Mouse (Mus musculus): ENCODE results near the gene Fcmr. TPM values are rescaled to one million over a fixed set of nuclear protein-coding genes. Genes with fewer than 3 reads are reported as not detected.

Fcmr gene
- polyA plus RNA-seq, 1 experiment from 2014 or later: 0.30 TPM

GRCm38 (mm10) chr1:130854819-130855218 is 10.7 kb upstream of the Fcmr start:
- no peak overlapping the region for H3K9ac ChIP-seq (ENCODE audit: low read length)
- H3K36me3 ChIP-seq (ENCODE audit: control insufficient read depth, insufficient read depth, low read length): no peaks in the 10 kb centered on the region
- no peaks in the 10 kb centered on the region for H3K27me3 ChIP-seq (ENCODE audit: control insufficient read depth, insufficient read depth, low read depth, low read length)
- H3K27ac ChIP-seq (ENCODE audit: low read length): no peak overlapping the region
- WGBS: 77% methylated on average over 9 of the region's 9 CpGs
- no peaks in the 10 kb centered on the region for H3K9me3 ChIP-seq (ENCODE audit: control insufficient read depth, low read length)
- H3K4me2 ChIP-seq (ENCODE audit: low read depth, low read length): no peak overlapping the region
- no peak for ATAC-seq (ENCODE audit: low read depth)
- H3K4me3 ChIP-seq (ENCODE audit: low read length): no peak overlapping the region
- no peaks in the 10 kb centered on the region for H3K4me1 ChIP-seq (replicated peaks; ENCODE audit: control insufficient read depth, insufficient read depth, low read length)

GRCm38 (mm10) chr1:130855723-130856122 is 9.7 kb upstream of the Fcmr start:
- Histone ChIP-seq H3K4me3 (ENCODE audit: low read length) (no peak overlapping the region), H3K36me3 (ENCODE audit: control insufficient read depth, insufficient read depth, low read length) (no peaks in the 10 kb centered on the region), H3K27ac (ENCODE audit: low read length) (no peak overlapping the region), H3K4me1 (replicated peaks; ENCODE audit: control insufficient read depth, insufficient read depth, low read length) (no peaks in the 10 kb centered on the region), H3K4me2 (ENCODE audit: low read depth, low read length) (no peak overlapping the region), H3K9ac (ENCODE audit: low read length) (no peak overlapping the region), H3K27me3 (ENCODE audit: control insufficient read depth, insufficient read depth, low read depth, low read length) (no peaks in the 10 kb centered on the region), H3K9me3 (ENCODE audit: control insufficient read depth, low read length) (no peaks in the 10 kb centered on the region)
- 74% methylated on average over 2 of the region's 2 CpGs for WGBS
- ATAC-seq (ENCODE audit: low read depth): no peak

- H3K4me2 ChIP-seq (ENCODE audit: low read depth, low read length): no peak overlapping the region
- ATAC-seq (ENCODE audit: low read depth): no peak
Measured at GRCm38 (mm10) chr1:130857456-130857855, 8.0 kb upstream of the Fcmr start.

GRCm38 (mm10) chr1:130864238-130864637 is 1.2 kb upstream of the Fcmr start:
- Histone ChIP-seq H3K9me3 (ENCODE audit: control insufficient read depth, low read length) (no peaks in the 10 kb centered on the region), H3K4me2 (ENCODE audit: low read depth, low read length) (no peak overlapping the region), H3K27ac (ENCODE audit: low read length) (no peak overlapping the region), H3K4me1 (replicated peaks; ENCODE audit: control insufficient read depth, insufficient read depth, low read length) (no peaks in the 10 kb centered on the region), H3K4me3 (ENCODE audit: low read length) (no peak overlapping the region), H3K9ac (ENCODE audit: low read length) (no peak overlapping the region), H3K36me3 (ENCODE audit: control insufficient read depth, insufficient read depth, low read length) (no peaks in the 10 kb centered on the region), H3K27me3 (ENCODE audit: control insufficient read depth, insufficient read depth, low read depth, low read length) (no peaks in the 10 kb centered on the region)
- no peak for ATAC-seq (ENCODE audit: low read depth)
- 72% methylated on average over 4 of the region's 4 CpGs for WGBS

More at GRCm38 (mm10) chr1:130857456-130857855, 8.0 kb upstream of the Fcmr start:
- no peaks in the 10 kb centered on the region for H3K4me1 ChIP-seq (replicated peaks; ENCODE audit: control insufficient read depth, insufficient read depth, low read length)
- WGBS: 75% methylated on average over 4 of the region's 4 CpGs
- H3K9me3 ChIP-seq (ENCODE audit: control insufficient read depth, low read length): no peaks in the 10 kb centered on the region
- H3K36me3 ChIP-seq (ENCODE audit: control insufficient read depth, insufficient read depth, low read length): no peaks in the 10 kb centered on the region
- H3K4me3 ChIP-seq (ENCODE audit: low read length): no peak overlapping the region
- H3K27ac ChIP-seq (ENCODE audit: low read length): no peak overlapping the region
- no peak overlapping the region for H3K9ac ChIP-seq (ENCODE audit: low read length)
- H3K27me3 ChIP-seq (ENCODE audit: control insufficient read depth, insufficient read depth, low read depth, low read length): no peaks in the 10 kb centered on the region

GRCm38 (mm10) chr1:130864741-130865140 is 728 bp upstream of the Fcmr start:
- Histone ChIP-seq H3K27me3 (ENCODE audit: control insufficient read depth, insufficient read depth, low read depth, low read length) (no peaks in the 10 kb centered on the region), H3K9me3 (ENCODE audit: control insufficient read depth, low read length) (no peaks in the 10 kb centered on the region), H3K36me3 (ENCODE audit: control insufficient read depth, insufficient read depth, low read length) (no peaks in the 10 kb centered on the region), H3K9ac (ENCODE audit: low read length) (no peak overlapping the region), H3K4me1 (replicated peaks; ENCODE audit: control insufficient read depth, insufficient read depth, low read length) (no peaks in the 10 kb centered on the region), H3K4me3 (ENCODE audit: low read length) (no peak overlapping the region), H3K4me2 (ENCODE audit: low read depth, low read length) (no peak overlapping the region), H3K27ac (ENCODE audit: low read length) (no peak overlapping the region)
- ATAC-seq (ENCODE audit: low read depth): no peak
- 88% methylated on average over 5 of the region's 5 CpGs for WGBS

GRCm38 (mm10) chr1:130872912-130873311 is 7.4 kb downstream of the Fcmr start:
- Histone ChIP-seq H3K4me2 (ENCODE audit: low read depth, low read length) (no peak overlapping the region), H3K9me3 (ENCODE audit: control insufficient read depth, low read length) (no peaks in the 10 kb centered on the region), H3K4me1 (replicated peaks; ENCODE audit: control insufficient read depth, insufficient read depth, low read length) (peaks cover 2% of the 10 kb centered on the region; the same call in 1 of the 2 replicates), H3K27me3 (ENCODE audit: control insufficient read depth, insufficient read depth, low read depth, low read length) (peaks cover 9% of the 10 kb centered on the region), H3K4me3 (ENCODE audit: low read length) (no peak overlapping the region), H3K27ac (ENCODE audit: low read length) (no peak overlapping the region), H3K36me3 (ENCODE audit: control insufficient read depth, insufficient read depth, low read length) (no peaks in the 10 kb centered on the region), H3K9ac (ENCODE audit: low read length) (no peak overlapping the region)
- WGBS: 87% methylated on average over 2 of the region's 2 CpGs
- no peak for ATAC-seq (ENCODE audit: low read depth)

GRCm38 (mm10) chr1:130875139-130875538 is 9.7 kb downstream of the Fcmr start:
- no peak overlapping the region for H3K4me3 ChIP-seq (ENCODE audit: low read length)
- H3K27ac ChIP-seq (ENCODE audit: low read length): no peak overlapping the region
- WGBS: 40% methylated on average over 3 of the region's 3 CpGs
- no peak overlapping the region for H3K4me2 ChIP-seq (ENCODE audit: low read depth, low read length)
- H3K9me3 ChIP-seq (ENCODE audit: control insufficient read depth, low read length): no peaks in the 10 kb centered on the region
- H3K27me3 ChIP-seq (ENCODE audit: control insufficient read depth, insufficient read depth, low read depth, low read length): peaks cover 22% of the 10 kb centered on the region
- no peaks in the 10 kb centered on the region for H3K36me3 ChIP-seq (ENCODE audit: control insufficient read depth, insufficient read depth, low read length)
- ATAC-seq (ENCODE audit: low read depth): no peak
- peaks cover 7% of the 10 kb centered on the region; the same call in 1 of the 2 replicates for H3K4me1 ChIP-seq (replicated peaks; ENCODE audit: control insufficient read depth, insufficient read depth, low read length)
- no peak overlapping the region for H3K9ac ChIP-seq (ENCODE audit: low read length)

- Histone ChIP-seq H3K27ac (ENCODE audit: low read length) (no peak overlapping the region), H3K4me2 (ENCODE audit: low read depth, low read length) (no peak overlapping the region), H3K4me1 (replicated peaks; ENCODE audit: control insufficient read depth, insufficient read depth, low read length) (peaks cover 7% of the 10 kb centered on the region; the same call in 1 of the 2 replicates), H3K4me3 (ENCODE audit: low read length) (no peak overlapping the region), H3K36me3 (ENCODE audit: control insufficient read depth, insufficient read depth, low read length) (no peaks in the 10 kb centered on the region), H3K9me3 (ENCODE audit: control insufficient read depth, low read length) (no peaks in the 10 kb centered on the region), H3K9ac (ENCODE audit: low read length) (no peak overlapping the region), H3K27me3 (ENCODE audit: control insufficient read depth, insufficient read depth, low read depth, low read length) (peaks cover 22% of the 10 kb centered on the region)
- WGBS: 52% methylated on average over 3 of the region's 3 CpGs
- ATAC-seq (ENCODE audit: low read depth): no peak
Measured at GRCm38 (mm10) chr1:130875910-130876309, 10.4 kb downstream of the Fcmr start.

GRCm38 (mm10) chr1:130876931-130877509 is 11.6 kb downstream of the Fcmr start:
- H3K9me3 ChIP-seq (ENCODE audit: control insufficient read depth, low read length): no peaks in the 10 kb centered on the region
- ATAC-seq (ENCODE audit: low read depth): no peak
- no peak overlapping the region for H3K9ac ChIP-seq (ENCODE audit: low read length)
- H3K4me3 ChIP-seq (ENCODE audit: low read length): no peak overlapping the region
- H3K27ac ChIP-seq (ENCODE audit: low read length): no peak overlapping the region
- H3K4me2 ChIP-seq (ENCODE audit: low read depth, low read length): no peak overlapping the region
- no peaks in the 10 kb centered on the region for H3K36me3 ChIP-seq (ENCODE audit: control insufficient read depth, insufficient read depth, low read length)
- peaks cover 7% of the 10 kb centered on the region; the same call in 1 of the 2 replicates for H3K4me1 ChIP-seq (replicated peaks; ENCODE audit: control insufficient read depth, insufficient read depth, low read length)
- WGBS: 17% methylated on average over 3 of the region's 3 CpGs
- H3K27me3 ChIP-seq (ENCODE audit: control insufficient read depth, insufficient read depth, low read depth, low read length): peaks cover 22% of the 10 kb centered on the region

Data from lung, embryonic 16.5 days (tissue).